Mouse (Mus musculus): ENCODE data around the gene Swi5.

- TF ChIP-seq GATA1 (IDR thresholded peaks at IDR 0.05; ENCODE audit: low read length) (no peak), TAL1 (IDR thresholded peaks at IDR 0.05; ENCODE audit: low read length) (no peak)
Observed at GRCm38 (mm10) chr2:32236760-32237487, 51.0 kb downstream of the Swi5 start.
